Mouse (Mus musculus) olfactory bulb, adult 2 months (tissue): ENCODE data around the gene Dscaml1.

ENCODE experiments used
- CTCF ChIP-seq: fragments of 200-500 bp; IDR thresholded peaks from 2 replicates; pipeline ENCODE4 v1.5.1; 2012; ENCODE audit warnings: low read depth, mild to moderate bottlenecking, low read length, moderate library complexity; ENCODE audit not compliant: insufficient read depth
- POLR2A ChIP-seq: fragments of 200-500 bp; IDR thresholded peaks from 2 replicates; pipeline ENCODE4 v1.6.1; 2012; ENCODE audit warnings: mild to moderate bottlenecking, low read depth, low read length, moderate library complexity; ENCODE audit not compliant: insufficient read depth

DNA sequence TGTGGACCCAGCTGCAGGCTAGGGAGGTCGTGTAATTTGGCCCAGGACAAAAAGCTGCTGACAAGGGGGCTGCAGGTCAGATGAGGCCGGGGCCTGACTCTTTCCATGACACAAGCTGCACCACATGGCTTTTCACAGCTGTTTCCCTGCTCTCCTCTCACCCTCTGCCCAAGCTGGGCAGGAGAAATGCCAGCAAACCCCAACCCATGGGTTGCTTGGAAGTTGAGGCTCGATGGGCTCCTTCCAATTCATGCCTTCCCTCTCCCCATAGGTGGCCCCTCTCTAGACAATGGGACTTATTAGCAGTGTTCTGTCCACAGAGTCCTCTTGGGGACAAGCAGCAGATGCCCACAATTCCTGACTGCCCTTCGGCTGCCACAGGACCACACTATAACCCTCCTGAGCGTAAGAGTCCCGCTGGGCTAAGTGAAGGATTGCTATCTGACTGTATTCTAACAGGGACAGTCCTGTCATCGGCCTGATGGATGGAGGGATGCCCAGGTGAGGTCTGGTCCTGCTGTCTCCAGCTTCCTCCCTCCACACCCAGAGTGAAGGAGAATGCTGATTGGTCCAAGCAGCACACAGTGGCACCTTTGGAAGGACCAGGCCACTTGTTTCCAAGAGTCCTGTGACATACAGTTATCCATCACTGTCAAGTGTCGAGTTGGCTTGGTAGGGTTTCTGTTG lies 365.2 kb downstream of the Dscaml1 start:
- no peak for TF ChIP-seq POLR2A
- TF ChIP-seq CTCF, result no peak
